Mouse (Mus musculus) megakaryocyte, embryonic 14.5 days (primary cell): ENCODE results near the gene Grn.

Experiments
- FLI1 ChIP-seq: IDR thresholded peaks from 2 replicates; pipeline ENCODE4 v1.6.1; 2012; ENCODE audit warnings: low read length, inconsistent platforms, mixed read lengths
- GATA1 ChIP-seq: IDR thresholded peaks from 3 replicates; pipeline ENCODE4 v1.6.1; 2012; ENCODE audit warnings: mixed read lengths, low read length, inconsistent platforms, borderline replicate concordance

DNA sequence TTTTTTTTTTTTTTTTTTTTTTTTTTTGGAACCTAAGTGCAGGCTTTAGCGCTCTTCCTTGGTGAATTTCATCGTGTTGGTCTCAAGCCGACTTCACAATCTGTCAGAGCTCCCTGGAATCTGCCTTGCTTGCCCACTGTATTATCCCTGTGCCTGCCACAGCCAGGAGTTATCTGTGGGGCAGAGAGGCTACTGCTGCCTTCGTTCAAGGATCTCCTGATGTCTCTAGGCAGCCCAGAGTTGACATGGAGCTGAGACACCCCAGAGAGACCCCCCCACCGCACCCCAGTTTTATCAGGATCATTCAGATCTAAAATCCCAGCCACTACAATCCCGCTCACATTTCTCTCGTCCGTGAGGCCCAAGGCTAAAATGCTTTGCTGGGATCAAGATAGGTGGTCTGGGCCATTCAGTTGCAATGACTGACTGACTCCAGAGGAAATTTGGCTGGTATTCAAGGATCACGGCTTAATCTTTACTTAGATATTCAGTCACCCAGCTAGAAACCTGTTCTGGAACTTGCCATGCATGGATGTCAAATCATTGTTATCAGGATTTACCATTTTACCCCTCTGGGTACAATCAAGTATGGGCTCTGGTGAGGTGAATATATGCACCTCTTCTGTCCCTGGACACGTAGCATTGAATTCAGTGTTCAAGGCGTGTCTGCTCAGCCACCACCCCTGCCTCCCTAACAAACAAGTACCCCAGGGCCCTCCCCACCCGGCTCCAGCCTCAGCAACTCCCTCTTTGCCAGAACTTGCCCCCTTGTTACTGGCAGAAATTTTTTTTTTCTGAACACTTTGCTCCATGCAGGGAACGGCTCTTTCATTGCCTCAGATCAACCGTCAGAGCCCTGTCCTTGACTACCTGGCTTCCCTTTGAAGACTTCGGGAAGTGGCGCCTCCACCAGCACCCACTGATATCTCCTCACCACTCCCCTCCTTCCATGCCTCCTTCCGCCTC lies 19.2 kb downstream of the Grn start:
- TF ChIP-seq GATA1 = no peak
- no peak for TF ChIP-seq FLI1
